Mouse (Mus musculus) erythroblast, embryonic 14.5 days (primary cell): ENCODE data around the gene 1700008P02Rik. TPM values are rescaled to one million over a fixed set of nuclear protein-coding genes. Genes with fewer than 3 reads are reported as not detected.
"Not testable (repeated sequence)": the region's sequence is repeated elsewhere in the genome, so short reads cannot be mapped to it uniquely, and the experiment has no call there.

ENCODE experiments used
- H3K27me3 ChIP-seq: 2 replicates; pipeline ENCODE4 v1.6.1; 2012; ENCODE audit warnings: inconsistent platforms; ENCODE audit not compliant: control insufficient read depth
- H3K36me3 ChIP-seq: 2 replicates; pipeline ENCODE4 v1.6.1; 2012; ENCODE audit warnings: mild to moderate bottlenecking, inconsistent platforms; ENCODE audit not compliant: control insufficient read depth
- H3K4me1 ChIP-seq: 2 replicates; pipeline ENCODE4 v1.6.1; 2012; ENCODE audit warnings: inconsistent platforms; ENCODE audit not compliant: control insufficient read depth
- H3K4me3 ChIP-seq: replicated peaks from 2 replicates; pipeline ENCODE3; 2012; ENCODE audit warnings: moderate library complexity, mild to moderate bottlenecking, inconsistent platforms
- H3K9me3 ChIP-seq: 2 replicates; pipeline ENCODE4 v1.6.1; 2012; ENCODE audit warnings: low read length, inconsistent platforms, mixed read lengths; ENCODE audit not compliant: control insufficient read depth
- GATA1 ChIP-seq: IDR thresholded peaks from 2 replicates; pipeline ENCODE4 v1.6.1; 2012; ENCODE audit warnings: low read length, inconsistent platforms, mixed read lengths
- TAL1 ChIP-seq: IDR thresholded peaks from 3 replicates; pipeline ENCODE4 v1.6.1; 2012; ENCODE audit warnings: low read length, inconsistent platforms, mixed read lengths
- polyA plus RNA-seq: library from polyadenylated mRNA; stranded (reverse); fragments of >175 nt; gene quantifications from 2 replicates; pipeline ENCODE4 v1.2.3, GENCODE M21; 2012

Gene 1700008P02Rik
- polyA plus RNA-seq: not detected in 2 replicates

- TF ChIP-seq GATA1 (no peak), TAL1 (no peak)
- Histone ChIP-seq H3K4me1 (no peaks in the 10 kb centered on the region), H3K4me3 (no peak within 1 kb of the TSS), H3K36me3 (no peaks in the 10 kb centered on the region), H3K9me3 (peaks cover 4% of the 10 kb centered on the region; the same call in 1 of the 2 replicates), H3K27me3 (no peaks in the 10 kb centered on the region)
These were observed at the start of gene 1700008P02Rik for GRCm38 (mm10) chr3:6620343-6620742. 1700008P02Rik (minus strand) TSS chr3:6620443.

GRCm38 (mm10) chr3:6649411-6649810 lies 29.2 kb upstream of the 1700008P02Rik start:
- Histone ChIP-seq H3K27me3 (no peaks in the 10 kb centered on the region), H3K4me1 (no peaks in the 10 kb centered on the region), H3K9me3 (no peaks in the 10 kb centered on the region), H3K4me3 (no peak overlapping the region), H3K36me3 (no peaks in the 10 kb centered on the region)
- TF ChIP-seq GATA1 (no peak), TAL1 (no peak)

- H3K9me3 ChIP-seq, H3K4me1 ChIP-seq, H3K4me3 ChIP-seq, H3K36me3 ChIP-seq, H3K27me3 ChIP-seq: not testable (repeated sequence)
These were observed 17.9 kb upstream of the 1700008P02Rik start for GRCm38 (mm10) chr3:6638151-6638550.

GRCm38 (mm10) chr3:6634256-6634655 lies 14.0 kb upstream of the 1700008P02Rik start:
- Histone ChIP-seq H3K36me3 (no peaks in the 10 kb centered on the region), H3K9me3 (no peaks in the 10 kb centered on the region), H3K27me3 (no peaks in the 10 kb centered on the region), H3K4me3 (no peak overlapping the region), H3K4me1 (no peaks in the 10 kb centered on the region)
- TF ChIP-seq TAL1 (no peak), GATA1 (no peak)

GRCm38 (mm10) chr3:6617881-6618280 lies 2.4 kb downstream of the 1700008P02Rik start:
- no peak overlapping the region for H3K4me3 ChIP-seq
- no peaks in the 10 kb centered on the region for H3K36me3 ChIP-seq
- TF ChIP-seq TAL1: no peak
- TF ChIP-seq GATA1: no peak
- peaks cover 4% of the 10 kb centered on the region; the same call in 1 of the 2 replicates for H3K9me3 ChIP-seq
- no peaks in the 10 kb centered on the region for H3K27me3 ChIP-seq
- H3K4me1 ChIP-seq: no peaks in the 10 kb centered on the region
